Mouse (Mus musculus) forebrain, embryonic 11.5 days (tissue): ENCODE measurements at regions not wholly inside any gene's neighbourhood (a gene's known extent, or its start where the extent isn't known, plus 50 kb on each side); places are given as distances from the start of the nearest gene placed in this dataset.
"Not testable (repeated sequence)": the region's sequence is repeated elsewhere in the genome, so short reads cannot be mapped to it uniquely, and the experiment has no call there.

Experiments used
- ATAC-seq: fragments of 200-750 bp; cut with Nextera tagmentation; replicated peaks from 2 replicates; pipeline ENCODE4 v1.8.0; 2017; ENCODE audit warnings: moderate TSS enrichment; ENCODE audit not compliant: low FRiP score
- DNase-seq: peaks from one replicate; pipeline ENCODE4 v3.0.0-alpha.2; 2017; ENCODE audit warnings: low spot score
- H3K27ac ChIP-seq: fragments of 300-500 bp; sonication (generic); 2 replicates; pipeline ENCODE4 v1.5.1; 2014; ENCODE audit warnings: low read depth, low read length
- H3K27me3 ChIP-seq: fragments of 300-500 bp; sonication (generic); 2 replicates; pipeline ENCODE4 v1.6.1; 2014; ENCODE audit warnings: mild to moderate bottlenecking, low read length, mixed read lengths; ENCODE audit not compliant: control insufficient read depth, insufficient read depth
- H3K36me3 ChIP-seq: fragments of 300-500 bp; sonication (generic); 2 replicates; pipeline ENCODE4 v1.6.1; 2014; ENCODE audit warnings: mild to moderate bottlenecking, low read length, moderate library complexity, mixed read lengths; ENCODE audit not compliant: control insufficient read depth, insufficient read depth
- H3K4me1 ChIP-seq: fragments of 300-500 bp; sonication (generic); replicated peaks from 2 replicates; pipeline ENCODE4 v1.6.1; 2014; ENCODE audit warnings: low read length, mixed read lengths; ENCODE audit not compliant: control insufficient read depth, insufficient read depth
- H3K4me2 ChIP-seq: fragments of 300-500 bp; sonication (generic); 2 replicates; pipeline ENCODE4 v1.6.1; 2014; ENCODE audit warnings: low read depth, mild to moderate bottlenecking, low read length, moderate library complexity, mixed read lengths; ENCODE audit not compliant: severe bottlenecking
- H3K4me3 ChIP-seq: fragments of 300-500 bp; sonication (generic); 2 replicates; pipeline ENCODE4 v1.5.1; 2014; ENCODE audit warnings: low read depth, low read length
- H3K9ac ChIP-seq: fragments of 300-500 bp; sonication (generic); 2 replicates; pipeline ENCODE4 v1.6.1; 2014; ENCODE audit warnings: low read length
- H3K9me3 ChIP-seq: fragments of 300-500 bp; sonication (generic); 2 replicates; pipeline ENCODE4 v1.6.1; 2016; ENCODE audit warnings: low read length, mixed read lengths; ENCODE audit not compliant: control insufficient read depth
- WGBS: fragments of 180-500 bp; shearing (Covaris S2); extraction: QIAGEN DNeasy Blood & Tissue Kit; methylation state at CpG from one replicate; pipeline ENCODE4 v1.1.7; 2014; 5-methylcytosine and 5-hydroxymethylcytosine counted together

DNA sequence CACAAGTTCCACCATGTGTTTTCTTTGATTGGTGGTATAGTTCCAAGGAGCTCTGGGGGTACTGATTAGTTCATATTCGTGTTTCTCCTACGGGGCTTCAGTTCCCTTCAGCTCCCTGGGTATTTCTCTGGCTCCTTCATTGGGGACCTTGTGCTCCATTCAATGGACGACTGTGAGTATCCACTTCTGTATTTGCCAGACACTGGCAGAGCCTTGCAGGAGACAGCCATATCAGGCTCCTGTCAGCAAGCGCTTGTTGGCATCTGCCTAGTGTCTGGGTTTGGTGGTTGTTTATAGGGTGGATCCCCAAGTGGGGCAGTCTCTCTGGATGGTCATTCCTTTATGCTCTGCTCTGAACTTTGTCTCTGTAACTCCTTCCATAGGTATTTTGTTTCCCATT, 1905.5 kb upstream of the Sel1l start:
- H3K27ac ChIP-seq, ATAC-seq, H3K9me3 ChIP-seq, H3K27me3 ChIP-seq, H3K9ac ChIP-seq, H3K4me2 ChIP-seq, H3K36me3 ChIP-seq, H3K4me1 ChIP-seq, DNase-seq, H3K4me3 ChIP-seq: not testable (repeated sequence)
- WGBS, result 91% methylated on average over 4 of the region's 4 CpGs

DNA sequence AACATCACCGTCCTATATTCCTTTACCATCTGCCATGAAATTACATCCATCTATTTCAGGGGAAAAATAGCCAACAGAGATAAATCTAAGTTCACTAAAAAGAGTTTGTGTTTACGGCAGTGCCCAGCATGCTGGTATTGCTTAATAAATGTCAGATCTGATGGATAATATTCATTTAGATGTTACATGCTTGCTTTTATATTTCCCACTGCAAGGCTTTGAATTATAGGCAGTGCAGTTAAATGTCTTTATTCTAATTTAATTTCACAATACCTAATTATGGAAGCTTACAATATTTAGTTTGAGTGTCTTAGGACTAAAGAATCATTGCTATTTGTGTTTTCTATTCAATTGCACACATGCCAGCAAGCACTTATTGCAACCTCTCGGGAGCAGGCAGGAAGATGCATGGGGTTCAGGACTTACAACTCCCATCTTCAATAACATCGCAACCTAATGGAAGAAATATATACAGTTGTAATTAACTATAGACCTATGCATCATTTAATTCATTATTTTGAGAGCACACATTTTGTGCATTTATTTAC, 1899.4 kb upstream of the Sel1l start:
- no peaks in the 10 kb centered on the region for H3K27me3 ChIP-seq
- no peaks in the 10 kb centered on the region for H3K36me3 ChIP-seq
- WGBS, result 92% methylated on average over 4 of the region's 4 CpGs
- no peaks in the 10 kb centered on the region for H3K9me3 ChIP-seq
- H3K27ac ChIP-seq, result no peak overlapping the region
- no peak overlapping the region for H3K9ac ChIP-seq
- H3K4me3 ChIP-seq, result no peak overlapping the region
- H3K4me2 ChIP-seq, result no peak overlapping the region
- DNase-seq (no peak), ATAC-seq (no peak)
- no peaks in the 10 kb centered on the region for H3K4me1 ChIP-seq

DNA sequence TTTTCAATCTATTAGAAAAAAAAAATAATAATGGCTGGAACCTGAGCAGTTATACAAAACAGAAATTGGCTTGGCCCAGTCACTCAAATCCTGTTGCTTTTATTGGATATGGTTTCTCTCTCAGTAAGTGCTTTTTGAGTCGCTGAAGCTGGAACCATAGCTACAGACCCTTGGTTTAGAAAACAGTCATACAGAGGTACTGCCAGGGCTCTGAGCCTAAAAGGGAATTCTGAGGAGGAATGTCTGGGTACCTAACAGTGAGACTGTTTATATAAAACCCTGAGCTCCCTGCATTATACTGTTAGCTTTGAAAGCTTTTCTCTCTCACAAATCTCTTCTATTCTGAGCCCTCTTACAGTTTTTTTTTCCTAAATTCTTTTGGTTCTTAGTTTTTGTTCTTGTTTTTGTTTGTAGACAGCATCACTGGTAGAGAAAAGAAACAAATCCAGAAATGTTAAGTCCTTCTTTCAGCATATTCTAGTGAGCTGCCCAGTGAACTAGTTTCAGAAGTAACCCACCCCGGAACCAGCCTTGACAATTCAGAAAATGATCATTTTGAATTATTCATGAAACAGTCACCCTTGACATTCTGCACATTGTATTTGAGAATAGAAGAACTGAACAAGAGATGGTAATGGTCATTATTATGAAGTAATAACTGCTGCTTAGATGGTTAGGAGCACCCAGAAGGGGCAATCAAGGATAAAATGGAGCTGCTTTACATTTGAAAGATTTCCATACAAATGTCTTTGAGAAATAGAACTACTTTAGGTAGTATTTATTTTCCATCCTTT, 1869.9 kb upstream of the Sel1l start:
- Histone ChIP-seq H3K9me3 (no peaks in the 10 kb centered on the region), H3K9ac (no peak overlapping the region), H3K27me3 (no peaks in the 10 kb centered on the region), H3K4me3 (no peak overlapping the region), H3K27ac (no peak overlapping the region), H3K36me3 (no peaks in the 10 kb centered on the region), H3K4me1 (no peaks in the 10 kb centered on the region), H3K4me2 (no peak overlapping the region)
- peak; percentile 78 for ATAC-seq
- 48% methylated on average over 2 of the region's 2 CpGs for WGBS
- no peak for DNase-seq

DNA sequence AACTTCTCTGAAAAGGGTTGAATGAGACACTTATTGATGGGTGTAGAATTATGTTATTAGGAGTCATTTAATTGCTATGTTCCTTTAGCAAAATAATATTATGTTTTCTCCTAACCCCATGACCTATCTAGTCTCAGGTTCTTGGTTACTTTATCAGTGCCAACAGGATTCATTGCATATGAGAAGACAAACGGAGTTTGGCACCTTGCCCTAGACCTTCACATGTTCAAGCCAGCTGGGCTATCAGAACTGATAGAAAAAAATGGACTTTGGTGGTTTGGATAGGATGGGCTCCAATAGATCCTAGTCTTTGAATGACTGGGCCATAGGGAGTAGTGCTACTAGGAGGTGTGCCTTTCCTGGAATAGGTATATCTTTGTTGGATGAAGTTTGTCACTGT, 1857.0 kb upstream of the Sel1l start:
- no peak overlapping the region for H3K27ac ChIP-seq
- ATAC-seq (no peak), DNase-seq (no peak)
- WGBS, result 76% methylated on average over 1 of the region's 1 CpGs
- no peaks in the 10 kb centered on the region for H3K4me1 ChIP-seq
- H3K4me2 ChIP-seq, result no peak overlapping the region
- H3K9me3 ChIP-seq, result no peaks in the 10 kb centered on the region
- no peaks in the 10 kb centered on the region for H3K27me3 ChIP-seq
- no peaks in the 10 kb centered on the region for H3K36me3 ChIP-seq
- no peak overlapping the region for H3K4me3 ChIP-seq
- no peak overlapping the region for H3K9ac ChIP-seq

DNA sequence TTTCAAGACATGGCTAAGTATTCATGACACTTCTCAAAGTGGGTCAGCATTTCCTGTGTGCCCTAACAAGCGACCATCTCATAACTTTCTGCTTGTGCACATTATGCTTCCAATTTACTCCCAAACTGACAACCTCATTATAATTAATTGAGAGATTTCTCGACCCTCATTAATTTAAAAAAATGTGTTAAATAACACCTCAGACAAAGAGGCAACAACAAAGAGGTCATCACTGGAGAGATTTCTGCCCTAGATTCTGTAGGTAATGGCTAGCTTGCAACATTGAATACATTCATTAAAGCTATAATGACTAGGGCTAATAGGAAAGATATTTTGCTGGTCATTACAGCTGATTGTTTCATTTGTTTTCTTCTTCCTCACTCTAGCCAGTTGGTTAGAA, 1838.2 kb upstream of the Sel1l start:
- Histone ChIP-seq H3K9me3 (no peaks in the 10 kb centered on the region), H3K4me2 (no peak overlapping the region), H3K27ac (no peak overlapping the region), H3K9ac (no peak overlapping the region), H3K4me1 (no peaks in the 10 kb centered on the region), H3K4me3 (no peak overlapping the region), H3K36me3 (no peaks in the 10 kb centered on the region), H3K27me3 (no peaks in the 10 kb centered on the region)
- ATAC-seq, result peak; percentile 63; the same call in 1 of the 2 replicates
- 45% methylated on average over 2 of the region's 2 CpGs for WGBS
- DNase-seq, result no peak

DNA sequence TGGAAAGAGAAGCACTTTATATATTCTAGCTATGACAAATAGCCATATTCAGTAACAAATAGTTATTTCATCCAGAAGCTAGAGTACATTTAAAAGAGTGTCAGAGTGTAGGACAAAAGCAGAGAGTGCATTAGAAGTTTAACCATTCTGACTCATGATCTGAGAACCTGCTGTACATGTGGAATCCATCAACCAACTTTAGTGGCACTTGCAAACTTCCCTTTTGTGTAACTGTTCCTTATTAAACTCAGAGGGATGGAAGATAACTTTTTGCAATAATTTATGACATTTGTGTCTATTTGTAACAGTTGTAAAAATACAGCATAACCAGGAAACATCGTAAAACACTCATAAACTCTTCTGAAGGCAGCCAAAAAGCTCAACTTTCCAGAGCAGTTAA, 1835.4 kb upstream of the Sel1l start:
- Histone ChIP-seq H3K4me1 (no peaks in the 10 kb centered on the region), H3K9ac (no peak overlapping the region), H3K9me3 (no peaks in the 10 kb centered on the region), H3K4me3 (no peak overlapping the region), H3K27ac (no peak overlapping the region), H3K27me3 (no peaks in the 10 kb centered on the region), H3K36me3 (no peaks in the 10 kb centered on the region), H3K4me2 (no peak overlapping the region)
- 75% methylated on average over 1 of the region's 1 CpGs for WGBS
- no peak for ATAC-seq
- no peak for DNase-seq

DNA sequence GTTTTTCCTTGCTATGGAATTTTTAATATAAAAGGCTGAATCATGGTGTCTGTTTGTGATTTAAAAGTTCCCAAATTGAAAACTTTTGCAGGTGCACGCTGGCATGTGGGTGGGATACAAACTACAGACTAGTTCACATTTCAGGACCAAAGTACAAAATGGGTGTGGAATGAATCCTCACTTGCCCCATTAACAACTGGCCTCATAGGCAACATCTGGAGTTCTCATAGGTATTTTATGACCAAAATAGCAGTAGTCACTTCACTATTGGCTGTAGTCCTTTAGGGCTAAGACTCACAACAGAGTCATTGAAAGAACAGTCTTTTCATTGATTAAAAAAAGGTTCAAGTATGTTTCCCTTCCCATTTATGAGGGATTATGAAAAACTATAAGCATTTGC, 1828.5 kb upstream of the Sel1l start:
- no peak for ATAC-seq
- 82% methylated on average over 1 of the region's 1 CpGs for WGBS
- no peaks in the 10 kb centered on the region for H3K27me3 ChIP-seq
- no peak overlapping the region for H3K27ac ChIP-seq
- no peaks in the 10 kb centered on the region for H3K36me3 ChIP-seq
- H3K9ac ChIP-seq, result no peak overlapping the region
- no peak overlapping the region for H3K4me3 ChIP-seq
- DNase-seq, result no peak
- H3K4me1 ChIP-seq, result no peaks in the 10 kb centered on the region
- no peak overlapping the region for H3K4me2 ChIP-seq
- no peaks in the 10 kb centered on the region for H3K9me3 ChIP-seq

DNA sequence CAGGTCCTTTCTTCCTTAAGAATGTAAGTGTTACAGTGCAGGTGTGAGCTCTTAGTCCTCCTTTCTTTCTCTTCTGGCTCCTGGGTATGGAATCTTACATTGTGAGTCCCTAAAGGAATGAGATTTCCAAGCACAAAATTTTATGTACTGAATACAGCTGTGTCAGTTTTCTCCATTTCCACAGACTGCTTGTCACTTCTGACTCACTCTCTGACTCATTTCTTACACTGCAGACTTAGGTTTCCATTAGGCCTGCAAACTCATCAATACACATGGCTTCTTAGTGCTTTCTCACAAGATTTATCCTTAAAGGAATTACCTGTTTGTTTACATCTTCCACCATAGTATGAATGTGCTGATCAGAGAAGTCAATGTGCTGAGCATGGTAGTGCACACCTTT, 1826.1 kb upstream of the Sel1l start:
- DNase-seq, result no peak
- Histone ChIP-seq H3K4me3 (no peak overlapping the region), H3K27me3 (no peaks in the 10 kb centered on the region), H3K9ac (no peak overlapping the region), H3K9me3 (no peaks in the 10 kb centered on the region), H3K4me1 (no peaks in the 10 kb centered on the region), H3K4me2 (no peak overlapping the region), H3K36me3 (no peaks in the 10 kb centered on the region), H3K27ac (no peak overlapping the region)
- ATAC-seq, result no peak

DNA sequence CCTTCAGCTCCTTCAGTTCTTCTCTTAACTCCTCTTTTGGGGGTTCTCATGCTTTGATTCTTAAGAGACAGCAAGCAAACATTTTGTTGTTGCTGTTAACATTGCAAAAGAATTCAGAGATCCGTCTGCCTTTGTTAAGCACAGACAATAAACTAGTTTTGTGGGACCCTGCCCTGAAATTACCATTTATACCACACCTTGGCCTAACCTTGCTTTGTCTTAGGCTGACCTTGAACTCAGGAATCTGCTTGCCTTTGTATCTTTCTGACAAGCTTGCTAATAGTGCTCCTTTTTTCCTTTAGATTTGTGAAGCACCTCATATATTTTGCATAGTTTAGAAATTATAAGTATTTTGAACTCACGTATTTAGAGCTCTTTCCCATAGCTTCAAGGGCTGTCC, 1820.3 kb upstream of the Sel1l start:
- no peak for ATAC-seq
- H3K9me3 ChIP-seq, result no peaks in the 10 kb centered on the region
- no peak overlapping the region for H3K4me2 ChIP-seq
- H3K4me1 ChIP-seq, result no peaks in the 10 kb centered on the region
- 61% methylated on average over 2 of the region's 2 CpGs for WGBS
- DNase-seq, result no peak
- H3K27ac ChIP-seq, result no peak overlapping the region
- no peaks in the 10 kb centered on the region for H3K36me3 ChIP-seq
- H3K4me3 ChIP-seq, result no peak overlapping the region
- no peak overlapping the region for H3K9ac ChIP-seq
- H3K27me3 ChIP-seq, result no peaks in the 10 kb centered on the region
